Comparison of ENCODE assay signal across 8 mouse cellular contexts in genomic region chr2:30415936-30416648, GRCm38 (mm10). TPM values are rescaled to one million over a fixed set of nuclear protein-coding genes. Genes with fewer than 3 reads are reported as not detected.
DNase-seq lines count a peak whose midpoint lies in the region; ATAC-seq and TF ChIP-seq lines count a peak whose summit lies in the region.

Gene Ptpa (plus strand): TSS chr2:30416039.

- in situ Hi-C loops in CH12.LX (cut with MboI; ENCODE audit: low pct_ligation_motif_present, low pct_unique_long_range_greater_than_20kb, low sequenced_read_pairs): no loop called here

- peaks cover 0 to 18% of the 10 kb centered on the region in 2 experiments for H3K36me3 ChIP-seq in CH12.LX (replicated peaks in 1 of 2; ENCODE audit: control insufficient read depth in 1 of 2, insufficient read depth in 1 of 2, low read length in 1 of 2)
- peaks cover 5% of the 10 kb centered on the region; the same call in 1 of the 2 replicates for H3K36me3 ChIP-seq in forebrain, embryonic 14.5 days (ENCODE audit: control insufficient read depth, insufficient read depth, low read length)
- peaks cover 18% of the 10 kb centered on the region for H3K36me3 ChIP-seq in neural tube, embryonic 15.5 days

- H3K4me1 ChIP-seq in CH12.LX (ENCODE audit: control insufficient read depth in 1 of 2, insufficient read depth in 2 of 2): peaks cover 2 to 38% of the 10 kb centered on the region in 2 experiments; a peak in 3 of 4 replicates
- H3K4me1 ChIP-seq in forebrain, embryonic 14.5 days (ENCODE audit: control insufficient read depth, insufficient read depth, low read length): peaks cover 10% of the 10 kb centered on the region
- peaks cover 59% of the 10 kb centered on the region for H3K4me1 ChIP-seq in neural tube, embryonic 15.5 days

- peak within 1 kb of the TSS; percentile 77 to 88 (median 84) for H3K4me3 ChIP-seq in CH12.LX (replicated peaks in 1 of 3; ENCODE audit: low read depth in 2 of 3, low read length in 2 of 3, poor library complexity in 1 of 3)
- peak within 1 kb of the TSS; percentile 86 for H3K4me3 ChIP-seq in forebrain, embryonic 14.5 days (ENCODE audit: low read depth, low read length)
- peak within 1 kb of the TSS; percentile 91 for H3K4me3 ChIP-seq in neural tube, embryonic 15.5 days (replicated peaks)

- no peaks in the 10 kb centered on the region for H3K9me3 ChIP-seq in CH12.LX (replicated peaks; ENCODE audit: low read length)
- no peaks in the 10 kb centered on the region for H3K9me3 ChIP-seq in forebrain, embryonic 14.5 days (replicated peaks; ENCODE audit: control insufficient read depth, low read length)
- H3K9me3 ChIP-seq in neural tube, embryonic 15.5 days (replicated peaks): no peaks in the 10 kb centered on the region

- peak within 1 kb of the TSS; percentile 68 for H3K4me2 ChIP-seq in CH12.LX (ENCODE audit: insufficient read depth, low read depth, poor library complexity, severe bottlenecking)
- peak within 1 kb of the TSS; percentile 81 for H3K4me2 ChIP-seq in forebrain, embryonic 14.5 days (ENCODE audit: low read length)
- H3K4me2 ChIP-seq in neural tube, embryonic 15.5 days: peak within 1 kb of the TSS; percentile 62

- TF ChIP-seq CTCF in CH12.LX (conservative IDR thresholded peaks at IDR 0.05 in 1 of 2, IDR thresholded peaks at IDR 0.05 in 1 of 2; ENCODE audit: low read depth in 2 of 2, low read length in 2 of 2): no peak

- peak within 1 kb of the TSS; percentile 86 for H3K9ac ChIP-seq in CH12.LX (ENCODE audit: insufficient read depth, low read depth)
- H3K9ac ChIP-seq in forebrain, embryonic 14.5 days (ENCODE audit: low read length): peak within 1 kb of the TSS; percentile 94
- H3K9ac ChIP-seq in neural tube, embryonic 15.5 days (replicated peaks): peak within 1 kb of the TSS; percentile 88

- peak; percentile 87 for DNase-seq in CH12.LX (ENCODE audit: extremely low read depth)
- DNase-seq in c-Kit-positive CD71-positive TER-119-positive erythroid progenitor cells, embryonic 14.5 days (ENCODE audit: low spot score): peak; percentile 86
- DNase-seq in forebrain, embryonic 14.5 days (ENCODE audit: low spot score): peak; percentile 96
- peak; percentile 93 to 96 for DNase-seq in heart, postnatal 14 days
- peak; percentile 93 for DNase-seq in layer of hippocampus, adult 11-12 months (ENCODE audit: low spot score)
- DNase-seq in lung, adult 18-20 months: peak; percentile 90 to 93
- DNase-seq in testis, postnatal 14 days (ENCODE audit: low spot score): peak; percentile 92

- TF ChIP-seq EP300 in CH12.LX (IDR thresholded peaks at IDR 0.05; ENCODE audit: low read length): no peak

- peak within 1 kb of the TSS; percentile 50 for H3K27ac ChIP-seq in CH12.LX (ENCODE audit: insufficient read depth, low read depth)
- peak within 1 kb of the TSS; percentile 97 for H3K27ac ChIP-seq in forebrain, embryonic 14.5 days (ENCODE audit: low read depth, low read length)
- peak within 1 kb of the TSS; percentile 98 for H3K27ac ChIP-seq in neural tube, embryonic 15.5 days (replicated peaks)

- ATAC-seq in forebrain, embryonic 14.5 days: peak; percentile 94
- peak; percentile 94 for ATAC-seq in neural tube, embryonic 15.5 days (ENCODE audit: low FRiP score)

- intact Hi-C loops in heart, postnatal 14 days (cut with DNase I): no loop called here

- TF ChIP-seq POLR2A in CH12.LX (IDR thresholded peaks at IDR 0.05; ENCODE audit: low read depth, low read length): peak; percentile 96

- peaks cover 34% of the 10 kb centered on the region for H3K79me2 ChIP-seq in CH12.LX (replicated peaks; ENCODE audit: control insufficient read depth, extremely low read depth, insufficient read depth, poor library complexity, severe bottlenecking)

- peaks cover 15% of the 10 kb centered on the region for H3K27me3 ChIP-seq in CH12.LX (replicated peaks)
- no peaks in the 10 kb centered on the region for H3K27me3 ChIP-seq in forebrain, embryonic 14.5 days (replicated peaks; ENCODE audit: control insufficient read depth, insufficient read depth, low read length)
- H3K27me3 ChIP-seq in neural tube, embryonic 15.5 days (replicated peaks): no peaks in the 10 kb centered on the region

- dilution Hi-C loops in CH12.LX (cut with MboI; ENCODE audit: extremely low pct_ligation_motif_present, extremely low pct_unique_long_range_greater_than_20kb, low sequenced_read_pairs): no loop called here

- no peak for TF ChIP-seq RAD21 in CH12.LX (IDR thresholded peaks at IDR 0.05; ENCODE audit: low read depth, low read length)

- under 1% methylated on average over 65 of the region's 67 CpGs for WGBS in forebrain, embryonic 14.5 days
- under 1% methylated on average over 60 of the region's 67 CpGs for WGBS in neural tube, embryonic 15.5 days

TF ChIP-seq in CH12.LX, 34 proteins besides CTCF, POLR2A, EP300 and RAD21:
- TF ChIP-seq MAZ (IDR thresholded peaks at IDR 0.05; ENCODE audit: low read depth, low read length): no peak
- no peak for TF ChIP-seq ZKSCAN1 (IDR thresholded peaks at IDR 0.05; ENCODE audit: borderline replicate concordance, low read depth, low read length)
- no peak for TF ChIP-seq JUN (IDR thresholded peaks at IDR 0.05; ENCODE audit: insufficient read depth, low read depth, low read length)
- no peak for TF ChIP-seq ZNF384 (IDR thresholded peaks at IDR 0.05; ENCODE audit: low read depth, low read length)
- peak; percentile 87 for TF ChIP-seq MXI1 (IDR thresholded peaks at IDR 0.05; ENCODE audit: low read depth, low read length)
- TF ChIP-seq TCF12 (IDR thresholded peaks at IDR 0.05; ENCODE audit: low read depth, low read length): peak; percentile 96
- no peak for TF ChIP-seq ETS1 (conservative IDR thresholded peaks at IDR 0.05; ENCODE audit: low read depth, low read length)
- TF ChIP-seq MYC (IDR thresholded peaks at IDR 0.05; ENCODE audit: low read depth, low read length): 0 out of 2 replicates have a peak, but pooled peaks have one; percentile 32
- peak; percentile 73; the same call in 1 of the 2 replicates for TF ChIP-seq UBTF (IDR thresholded peaks at IDR 0.05; ENCODE audit: low read depth, low read length)
- peak; percentile 84 for TF ChIP-seq HCFC1 (IDR thresholded peaks at IDR 0.05; ENCODE audit: low read depth, low read length)
- no peak for TF ChIP-seq CHD1 (IDR thresholded peaks at IDR 0.05; ENCODE audit: low read depth, low read length)
- TF ChIP-seq SIN3A (IDR thresholded peaks at IDR 0.05; ENCODE audit: low read length): peak; percentile 49
- peak; percentile 65 for TF ChIP-seq ELF1 (IDR thresholded peaks at IDR 0.05; ENCODE audit: low read depth, low read length)
- peak; percentile 94 for TF ChIP-seq NRF1 (IDR thresholded peaks at IDR 0.05; ENCODE audit: low read depth, low read length)
- no peak for TF ChIP-seq MAFK (IDR thresholded peaks at IDR 0.05; ENCODE audit: insufficient replicate concordance, low read length)
- no peak for TF ChIP-seq USF1 (IDR thresholded peaks at IDR 0.05; ENCODE audit: low read depth, low read length)
- TF ChIP-seq PAX5 (IDR thresholded peaks at IDR 0.05; ENCODE audit: low read length): no peak
- no peak for TF ChIP-seq E2F4 (IDR thresholded peaks at IDR 0.05; ENCODE audit: insufficient replicate concordance, low read depth, low read length)
- no peak for TF ChIP-seq IRF4 (IDR thresholded peaks at IDR 0.05; ENCODE audit: low read depth, low read length)
- TF ChIP-seq GABPA (IDR thresholded peaks at IDR 0.05; ENCODE audit: insufficient replicate concordance, low read depth, low read length): no peak
- peak; percentile 62; the same call in 1 of the 2 replicates for TF ChIP-seq CHD2 (IDR thresholded peaks at IDR 0.05; ENCODE audit: low read length)
- TF ChIP-seq KAT2A (IDR thresholded peaks at IDR 0.05; ENCODE audit: insufficient replicate concordance, low read length): peak; percentile 41; the same call in 1 of the 2 replicates
- no peak for TF ChIP-seq ZC3H11A (IDR thresholded peaks at IDR 0.05; ENCODE audit: low read depth, low read length)
- TF ChIP-seq NELFE (IDR thresholded peaks at IDR 0.05; ENCODE audit: low read depth, low read length): peak; percentile 98
- no peak for TF ChIP-seq USF2 (conservative IDR thresholded peaks at IDR 0.05; ENCODE audit: low read depth, low read length)
- peak; percentile 64; the same call in 1 of the 2 replicates for TF ChIP-seq TBP (conservative IDR thresholded peaks at IDR 0.05; ENCODE audit: low read depth, low read length)
- TF ChIP-seq POLR2AphosphoS2 (IDR thresholded peaks at IDR 0.05; ENCODE audit: low read depth, low read length): no peak
- TF ChIP-seq RCOR1 (conservative IDR thresholded peaks at IDR 0.05; ENCODE audit: low read depth, low read length): no peak; the same call in 1 of the 2 replicates
- TF ChIP-seq ZMIZ1 (IDR thresholded peaks at IDR 0.05; ENCODE audit: low read depth, low read length): peak; percentile 91
- no peak for TF ChIP-seq SMC3 (IDR thresholded peaks at IDR 0.05; ENCODE audit: low read depth, low read length)
- TF ChIP-seq MAX (IDR thresholded peaks at IDR 0.05; ENCODE audit: low read length): peak; percentile 72; the same call in 1 of the 2 replicates
- no peak for TF ChIP-seq JUND (conservative IDR thresholded peaks at IDR 0.05; ENCODE audit: low read depth, low read length)
- TF ChIP-seq MEF2A (IDR thresholded peaks at IDR 0.05; ENCODE audit: borderline replicate concordance, low read depth, low read length): peak; percentile 64
- TF ChIP-seq BHLHE40 (IDR thresholded peaks at IDR 0.05; ENCODE audit: low read depth, low read length): no peak

RNA-seq across cellular contexts. Expression of gene Ptpa, which starts in this region (rescaled TPM):
- 111 and 120 TPM in 2 replicates for total RNA-seq in CH12.LX (2012; rRNA removed)
- total RNA-seq in CH12.LX (2014; rRNA removed): 117 and 122 TPM in 2 replicates
- polyA plus RNA-seq in CH12.LX (2012; ENCODE audit: insufficient read length, low read depth): 190 and 194 TPM in 2 replicates
- polyA plus RNA-seq in forebrain, embryonic 14.5 days (2014; fragmentation: Nextera tagmentation; extraction: Ambion mirVana): 66.6 and 88.4 TPM in 2 replicates
- 100 to 1,000 TPM in 1 of 2 experiments, 10 to 100 TPM in 1; 99.1 to 109 TPM for total RNA-seq in heart, postnatal 14 days (2021)
- polyA plus RNA-seq in neural tube, embryonic 15.5 days (2015; fragmentation: Nextera tagmentation; extraction: Ambion mirVana): 138 and 145 TPM in 2 replicates

Comparison
In these comparisons a context has a peak if more than half of its experiments do, and no peak if none do; other contexts are left out.
1. Peak in every context shown above with its lines: DNase-seq, ATAC-seq, H3K4me3 ChIP-seq and H3K27ac ChIP-seq.